Mouse (Mus musculus) megakaryocyte, embryonic 14.5 days (primary cell): ENCODE data around the gene Cuedc2.

Experiments used
- FLI1 ChIP-seq: IDR thresholded peaks from 2 replicates; pipeline ENCODE4 v1.6.1; 2012; ENCODE audit warnings: low read length, inconsistent platforms, mixed read lengths
- GATA1 ChIP-seq: IDR thresholded peaks from 3 replicates; pipeline ENCODE4 v1.6.1; 2012; ENCODE audit warnings: mixed read lengths, low read length, inconsistent platforms, borderline replicate concordance

DNA sequence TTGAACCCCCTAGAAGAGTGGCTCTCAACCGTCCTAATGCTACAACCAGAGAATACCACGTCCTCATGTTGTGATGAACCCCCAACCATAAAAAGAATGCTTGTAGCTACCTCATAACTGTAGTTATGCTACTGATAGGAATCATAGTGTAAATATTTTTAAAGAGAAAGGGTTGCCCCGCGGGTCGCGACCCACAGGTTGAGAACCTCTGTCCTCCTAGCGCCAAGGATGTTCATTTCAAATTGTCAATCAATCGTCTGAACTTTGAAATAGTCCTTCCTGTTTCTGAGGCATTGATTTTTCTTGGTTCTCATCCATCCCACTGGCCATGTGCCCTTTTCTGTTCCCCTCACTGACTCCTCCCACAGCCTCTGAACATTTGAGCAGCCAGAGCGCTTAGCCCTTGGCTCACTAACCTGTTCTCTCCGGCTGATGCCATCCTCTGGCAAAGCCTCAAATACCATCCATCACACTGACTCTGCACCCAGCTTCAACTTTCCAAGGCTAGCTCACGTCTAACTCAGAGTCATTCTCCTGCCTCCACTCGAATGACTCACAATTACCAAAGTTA, 47.9 kb downstream of the Cuedc2 start:
- no peak for TF ChIP-seq FLI1
- no peak for TF ChIP-seq GATA1
